Mouse (Mus musculus): ENCODE data around the gene Slmap. TPM values are rescaled to one million over a fixed set of nuclear protein-coding genes. Genes with fewer than 3 reads are reported as not detected.

Gene Slmap
- polyA plus RNA-seq, 1 experiment, result 109 TPM

GRCm38 (mm10) chr14:26488329-26489020 lies 46.3 kb downstream of the Slmap start:
- no peaks in the 10 kb centered on the region for H3K4me1 ChIP-seq (ENCODE audit: control insufficient read depth, insufficient read depth, low read length)
- TF ChIP-seq CTCF (IDR thresholded peaks at IDR 0.05; ENCODE audit: borderline replicate concordance, insufficient read depth, low read length) (no peak), POLR2A (IDR thresholded peaks at IDR 0.05; ENCODE audit: low read depth, low read length) (no peak)
- no peak overlapping the region for H3K27ac ChIP-seq (ENCODE audit: insufficient read depth, low read length)
- no peak overlapping the region for H3K4me3 ChIP-seq (ENCODE audit: insufficient read depth, low read length)

DNA sequence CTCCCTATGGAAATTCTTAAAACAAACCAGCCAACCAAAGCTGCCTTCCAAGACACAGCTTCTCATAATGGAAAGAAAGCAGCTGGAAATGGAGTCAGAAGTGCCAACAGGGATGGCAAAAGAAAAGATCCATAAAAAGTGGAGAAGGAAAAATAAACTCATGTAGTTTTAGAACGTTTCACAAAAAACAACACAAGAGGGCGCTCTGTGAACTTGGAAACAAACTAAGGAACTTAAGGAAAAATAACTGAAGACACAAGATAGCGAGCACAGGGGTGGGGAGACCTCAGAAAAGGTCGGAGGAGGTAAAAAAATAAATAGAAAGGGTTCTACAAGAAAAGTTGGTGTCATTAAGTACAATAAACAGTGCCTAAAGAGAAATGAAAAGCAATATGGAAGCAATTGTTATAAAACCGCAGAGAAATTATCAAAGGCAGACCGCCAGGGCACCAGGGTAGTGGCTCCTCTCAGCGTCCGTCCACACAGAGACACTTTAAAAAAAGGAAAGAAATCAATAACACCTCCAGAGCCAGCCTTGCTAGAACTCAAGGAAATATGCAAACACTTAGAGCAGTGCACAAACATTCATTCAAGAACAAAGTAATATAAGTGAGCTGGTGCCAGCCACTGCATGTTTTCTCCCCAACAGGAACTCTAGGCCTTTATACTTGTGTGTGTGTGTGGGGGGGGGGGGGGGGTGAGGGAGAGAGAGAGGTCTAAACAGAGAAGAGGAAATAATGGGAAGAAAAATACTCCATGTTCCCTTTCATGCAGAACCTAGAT lies 48.1 kb downstream of the Slmap start:
- TF ChIP-seq POLR2A (IDR thresholded peaks at IDR 0.05; ENCODE audit: low read depth, low read length) (no peak), CTCF (IDR thresholded peaks at IDR 0.05; ENCODE audit: borderline replicate concordance, insufficient read depth, low read length) (no peak)
- Histone ChIP-seq H3K4me1 (ENCODE audit: control insufficient read depth, insufficient read depth, low read length) (no peaks in the 10 kb centered on the region), H3K4me3 (ENCODE audit: insufficient read depth, low read length) (no peak overlapping the region), H3K27ac (ENCODE audit: insufficient read depth, low read length) (no peak overlapping the region)

DNA sequence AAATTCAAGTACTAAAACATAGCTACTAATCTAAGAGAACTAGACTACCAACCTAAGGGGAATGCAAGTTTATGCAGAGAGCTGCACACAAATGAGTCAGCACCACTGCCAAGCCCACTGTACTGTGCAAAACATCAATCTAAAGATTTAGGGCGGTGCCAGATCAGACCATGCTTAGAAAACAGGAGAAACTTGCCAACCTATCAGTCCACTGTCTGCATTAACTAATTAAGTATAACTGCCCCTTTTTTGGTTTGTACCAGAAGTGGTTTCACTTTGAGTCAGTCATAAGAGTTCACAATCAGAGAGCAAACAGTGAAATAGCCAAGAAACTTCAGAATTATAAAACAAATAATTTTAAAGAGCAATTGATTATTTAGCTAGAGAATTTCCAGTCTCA lies 53.3 kb downstream of the Slmap start:
- TF ChIP-seq CTCF (IDR thresholded peaks at IDR 0.05; ENCODE audit: borderline replicate concordance, insufficient read depth, low read length), result no peak
- no peak for TF ChIP-seq POLR2A (IDR thresholded peaks at IDR 0.05; ENCODE audit: low read depth, low read length)
- no peak overlapping the region for H3K27ac ChIP-seq (ENCODE audit: insufficient read depth, low read length)
- H3K4me1 ChIP-seq (ENCODE audit: control insufficient read depth, insufficient read depth, low read length), result peaks cover 2% of the 10 kb centered on the region; the same call in 1 of the 2 replicates
- H3K4me3 ChIP-seq (ENCODE audit: insufficient read depth, low read length), result no peak overlapping the region

DNA sequence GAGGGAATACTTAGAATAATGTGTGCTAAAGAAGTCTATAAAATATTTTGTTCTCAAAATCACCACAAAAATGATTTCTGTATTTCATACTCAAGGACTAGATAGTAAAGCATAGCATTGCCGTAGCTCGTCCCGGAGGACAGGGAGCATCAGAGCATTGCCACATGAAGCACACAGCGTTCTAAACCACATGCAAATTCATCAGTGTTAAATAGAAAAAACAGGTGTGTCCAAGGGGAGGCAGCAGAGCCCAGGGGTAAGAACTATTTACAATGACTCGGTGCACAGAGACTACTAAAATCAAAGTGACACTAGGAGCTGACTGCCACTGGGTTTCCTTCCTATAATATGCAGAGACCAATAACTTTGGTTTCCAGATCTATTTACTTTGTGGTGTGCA lies 57.0 kb downstream of the Slmap start:
- TF ChIP-seq POLR2A (IDR thresholded peaks at IDR 0.05; ENCODE audit: low read depth, low read length) (no peak), CTCF (IDR thresholded peaks at IDR 0.05; ENCODE audit: borderline replicate concordance, insufficient read depth, low read length) (no peak)
- H3K27ac ChIP-seq (ENCODE audit: insufficient read depth, low read length), result no peak overlapping the region
- no peak overlapping the region for H3K4me3 ChIP-seq (ENCODE audit: insufficient read depth, low read length)
- peaks cover 2% of the 10 kb centered on the region; the same call in 1 of the 2 replicates for H3K4me1 ChIP-seq (ENCODE audit: control insufficient read depth, insufficient read depth, low read length)

DNA sequence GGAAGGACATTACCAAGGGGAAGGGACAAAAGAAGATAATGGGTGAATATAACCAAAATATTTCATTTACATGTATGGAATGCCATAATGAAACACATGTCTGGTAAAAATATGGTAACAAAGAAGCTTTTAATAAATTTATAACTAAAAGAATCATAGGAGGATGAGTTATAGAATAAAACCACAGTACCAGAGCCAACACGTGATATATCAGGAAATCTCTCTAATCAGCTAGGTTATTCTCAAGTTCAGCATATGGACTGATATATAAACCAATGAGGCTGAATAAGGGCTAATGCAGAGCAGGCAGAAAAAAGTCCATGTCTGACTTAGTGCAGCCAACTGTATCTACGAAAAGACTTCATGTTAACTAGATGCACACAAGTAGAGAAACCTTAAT lies 58.3 kb downstream of the Slmap start:
- Histone ChIP-seq H3K4me1 (ENCODE audit: control insufficient read depth, insufficient read depth, low read length) (peaks cover 1% of the 10 kb centered on the region; the same call in 1 of the 2 replicates), H3K4me3 (ENCODE audit: insufficient read depth, low read length) (no peak overlapping the region), H3K27ac (ENCODE audit: insufficient read depth, low read length) (no peak overlapping the region)
- TF ChIP-seq POLR2A (IDR thresholded peaks at IDR 0.05; ENCODE audit: low read depth, low read length) (no peak), CTCF (IDR thresholded peaks at IDR 0.05; ENCODE audit: borderline replicate concordance, insufficient read depth, low read length) (no peak)

DNA sequence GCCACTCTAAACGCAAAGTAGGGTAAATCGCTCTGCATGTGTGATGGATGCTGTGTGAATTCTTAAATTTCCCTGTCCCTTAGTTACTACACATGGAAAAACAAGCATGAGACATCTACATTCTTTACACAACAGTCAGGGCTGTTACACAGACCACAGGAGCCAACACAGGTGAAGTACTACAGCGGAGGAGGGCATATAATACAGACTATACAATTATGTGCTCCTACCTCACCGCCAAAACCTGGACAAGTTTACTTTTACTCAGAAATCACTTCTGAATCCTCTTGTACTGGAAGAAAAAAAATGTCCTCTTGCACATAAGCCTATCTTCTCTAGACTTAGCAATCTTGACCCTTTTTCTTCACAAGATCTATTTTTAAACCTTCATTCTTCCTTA lies 66.8 kb downstream of the Slmap start:
- TF ChIP-seq CTCF (IDR thresholded peaks at IDR 0.05; ENCODE audit: borderline replicate concordance, insufficient read depth, low read length), result no peak
- TF ChIP-seq POLR2A (IDR thresholded peaks at IDR 0.05; ENCODE audit: low read depth, low read length), result no peak
- no peaks in the 10 kb centered on the region for H3K4me1 ChIP-seq (ENCODE audit: control insufficient read depth, insufficient read depth, low read length)
- H3K4me3 ChIP-seq (ENCODE audit: insufficient read depth, low read length), result no peak overlapping the region
- H3K27ac ChIP-seq (ENCODE audit: insufficient read depth, low read length), result no peak overlapping the region

- H3K4me3 ChIP-seq (ENCODE audit: insufficient read depth, low read length), result no peak overlapping the region
These were observed 68.1 kb downstream of the Slmap start for GRCm38 (mm10) chr14:26466544-26467125.

DNA sequence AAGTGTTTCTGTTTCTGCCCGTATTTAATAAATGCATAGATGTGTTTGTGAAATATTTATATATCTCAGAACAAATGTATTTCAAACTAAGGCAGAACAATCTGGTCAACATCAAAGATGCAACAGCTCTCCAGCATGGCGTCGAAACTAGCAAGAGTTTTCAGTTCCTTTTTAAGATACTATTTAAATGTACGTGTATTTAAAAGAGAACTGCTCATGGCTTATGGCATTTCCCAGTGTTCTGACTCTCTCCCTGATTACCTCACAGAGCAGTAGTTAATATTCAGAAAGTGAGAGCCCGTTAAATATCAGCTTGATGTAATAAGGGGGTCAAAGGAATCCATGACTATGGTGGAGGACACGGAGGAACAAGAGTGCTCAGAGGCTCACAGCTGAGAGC lies 68.8 kb downstream of the Slmap start:
- no peak for TF ChIP-seq CTCF (IDR thresholded peaks at IDR 0.05; ENCODE audit: borderline replicate concordance, insufficient read depth, low read length)
- no peak for TF ChIP-seq POLR2A (IDR thresholded peaks at IDR 0.05; ENCODE audit: low read depth, low read length)
- Histone ChIP-seq H3K4me3 (ENCODE audit: insufficient read depth, low read length) (no peak overlapping the region), H3K27ac (ENCODE audit: insufficient read depth, low read length) (no peak overlapping the region), H3K4me1 (ENCODE audit: control insufficient read depth, insufficient read depth, low read length) (no peaks in the 10 kb centered on the region)

More at GRCm38 (mm10) chr14:26466544-26467125, 68.1 kb downstream of the Slmap start:
- TF ChIP-seq POLR2A (IDR thresholded peaks at IDR 0.05; ENCODE audit: low read depth, low read length) (no peak), CTCF (IDR thresholded peaks at IDR 0.05; ENCODE audit: borderline replicate concordance, insufficient read depth, low read length) (no peak)
- H3K4me1 ChIP-seq (ENCODE audit: control insufficient read depth, insufficient read depth, low read length), result no peaks in the 10 kb centered on the region
- H3K27ac ChIP-seq (ENCODE audit: insufficient read depth, low read length), result no peak overlapping the region

- no peak overlapping the region for H3K27ac ChIP-seq (ENCODE audit: insufficient read depth, low read length)
- no peak overlapping the region for H3K4me3 ChIP-seq (ENCODE audit: insufficient read depth, low read length)
- no peaks in the 10 kb centered on the region for H3K4me1 ChIP-seq (ENCODE audit: control insufficient read depth, insufficient read depth, low read length)
- TF ChIP-seq CTCF (IDR thresholded peaks at IDR 0.05; ENCODE audit: borderline replicate concordance, insufficient read depth, low read length) (no peak), POLR2A (IDR thresholded peaks at IDR 0.05; ENCODE audit: low read depth, low read length) (no peak)
These were observed 75.2 kb downstream of the Slmap start for GRCm38 (mm10) chr14:26459516-26459915.

GRCm38 (mm10) chr14:26454851-26455250 lies 79.9 kb downstream of the Slmap start:
- TF ChIP-seq CTCF (IDR thresholded peaks at IDR 0.05; ENCODE audit: borderline replicate concordance, insufficient read depth, low read length) (no peak), POLR2A (IDR thresholded peaks at IDR 0.05; ENCODE audit: low read depth, low read length) (no peak)
- no peaks in the 10 kb centered on the region for H3K4me1 ChIP-seq (ENCODE audit: control insufficient read depth, insufficient read depth, low read length)
- no peak overlapping the region for H3K27ac ChIP-seq (ENCODE audit: insufficient read depth, low read length)
- H3K4me3 ChIP-seq (ENCODE audit: insufficient read depth, low read length), result no peak overlapping the region

Data from embryonic fibroblast, embryonic 13.5 days (primary cell).